Mouse (Mus musculus): ENCODE data around the gene Wbp1l.

Wbp1l gene

DNA sequence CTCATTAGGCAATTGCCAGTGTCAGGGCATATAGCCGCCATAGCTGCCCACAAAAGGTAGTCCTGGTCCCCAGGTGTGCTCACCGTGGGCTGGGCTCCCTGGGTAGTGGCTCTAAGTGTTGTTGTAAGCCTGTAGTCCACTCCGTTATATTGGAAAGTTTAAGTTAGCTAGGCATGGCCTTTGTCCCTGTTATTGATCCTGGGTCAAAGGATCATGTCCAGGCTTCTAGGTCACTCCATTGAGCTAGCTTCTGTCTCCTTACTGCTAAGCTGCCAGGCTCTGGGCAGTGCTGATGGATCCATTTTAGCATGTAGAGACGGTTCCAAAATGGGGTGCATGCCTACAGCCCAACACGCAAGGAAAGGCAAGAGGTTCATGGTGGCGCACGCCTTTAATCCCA lies 59.5 kb downstream of the Wbp1l start:
- no peak for DNase-seq (ENCODE audit: low read depth, low spot score)

DNA sequence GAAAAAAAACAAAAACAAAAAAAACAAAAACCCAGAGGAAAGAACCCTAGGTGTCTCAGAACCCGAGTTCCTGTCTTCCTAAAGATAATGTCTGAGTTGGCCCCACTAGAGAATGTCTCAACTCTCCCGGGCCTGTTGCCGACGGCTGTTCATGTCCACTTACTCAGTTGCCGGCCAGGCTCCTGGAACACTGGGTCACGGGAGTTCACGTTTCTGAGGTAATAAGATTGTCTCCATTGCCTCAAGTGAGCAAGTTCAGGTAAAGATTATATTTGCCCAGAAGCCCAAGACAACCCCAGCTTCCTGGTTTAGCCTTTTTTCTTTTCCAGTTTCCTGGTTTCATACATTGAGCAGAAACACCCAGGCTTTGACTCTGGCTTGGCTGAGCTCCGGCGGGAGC lies 60.0 kb downstream of the Wbp1l start:
- no peak for DNase-seq (ENCODE audit: low read depth, low spot score)

DNA sequence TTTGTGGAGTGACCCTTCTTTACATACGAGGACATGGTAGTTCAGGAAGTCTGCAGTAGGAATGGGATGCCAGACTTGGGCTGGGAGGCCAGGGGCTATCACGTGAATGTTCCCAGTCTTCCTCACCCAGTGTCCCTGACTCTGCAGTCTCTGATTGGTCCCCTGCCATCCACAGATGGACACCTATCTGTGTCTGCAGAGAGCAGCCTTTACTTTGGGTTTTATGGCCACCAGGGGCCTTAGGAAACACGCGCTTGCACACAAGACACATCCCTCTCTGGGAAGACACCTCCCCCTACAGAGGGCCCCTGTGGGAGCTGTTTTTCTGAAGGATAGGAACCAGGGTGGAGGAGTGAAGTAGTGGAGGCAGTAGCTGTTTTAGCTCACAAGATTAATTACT lies 62.6 kb downstream of the Wbp1l start:
- DNase-seq (ENCODE audit: low read depth, low spot score), result no peak

DNA sequence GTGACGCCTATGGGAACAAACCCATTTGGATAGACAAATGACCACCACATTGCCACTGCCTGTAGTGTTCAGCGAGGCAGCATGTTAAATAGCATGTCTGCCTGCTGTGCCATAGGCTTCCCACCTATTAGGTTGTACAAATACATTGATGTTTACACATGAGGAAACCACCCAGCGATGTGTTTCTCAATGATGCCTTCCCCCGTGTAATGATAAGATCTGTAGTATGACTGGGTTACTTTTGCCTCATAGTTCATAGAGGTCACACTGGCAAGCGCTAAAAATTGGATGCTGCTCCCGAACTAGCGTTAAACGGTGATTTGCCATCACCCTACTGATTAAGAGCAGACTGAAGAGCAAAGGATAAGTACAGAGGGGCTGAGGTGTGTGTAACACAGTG lies 63.3 kb downstream of the Wbp1l start:
- no peak for DNase-seq (ENCODE audit: low read depth, low spot score)

DNA sequence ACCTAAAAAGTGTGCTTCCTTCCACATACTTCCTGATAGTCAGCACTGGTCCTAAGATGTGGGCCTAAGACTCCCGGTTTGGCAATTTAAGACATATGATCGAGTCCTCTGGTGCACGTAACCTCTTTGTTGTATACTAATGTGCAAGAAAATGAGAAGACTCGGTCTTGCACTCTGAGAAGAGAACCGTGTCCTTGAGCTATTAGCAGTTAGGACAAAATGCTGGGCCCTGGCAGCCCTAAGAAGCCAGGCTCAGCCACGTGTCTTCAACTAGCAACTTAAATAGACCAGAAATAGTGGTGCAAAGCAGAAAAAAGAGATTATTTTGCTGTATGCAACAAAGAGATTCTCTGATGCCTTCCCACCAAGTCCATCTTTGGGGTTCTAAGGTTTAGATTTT lies 63.9 kb downstream of the Wbp1l start:
- no peak for DNase-seq (ENCODE audit: low read depth, low spot score)

DNA sequence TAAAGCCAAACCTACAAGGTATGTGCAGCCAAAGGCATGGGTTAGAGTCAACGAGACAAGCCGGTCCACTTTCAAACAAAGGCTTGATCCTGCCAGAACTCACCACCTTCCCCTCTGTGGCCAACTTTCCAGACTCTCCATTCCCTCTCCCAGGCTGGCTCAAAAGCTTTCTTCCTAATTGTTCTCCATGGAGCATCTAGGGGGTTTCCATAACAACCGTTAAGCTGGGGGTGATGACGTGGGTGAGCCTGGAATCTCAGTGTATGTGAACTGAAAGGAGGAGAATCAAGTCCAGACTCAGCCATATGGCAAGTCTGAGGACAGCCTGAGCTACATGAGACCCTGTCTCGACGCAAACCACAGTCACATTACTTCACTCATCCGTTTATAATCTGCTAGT lies 66.6 kb downstream of the Wbp1l start:
- no peak for DNase-seq (ENCODE audit: low read depth, low spot score)

DNA sequence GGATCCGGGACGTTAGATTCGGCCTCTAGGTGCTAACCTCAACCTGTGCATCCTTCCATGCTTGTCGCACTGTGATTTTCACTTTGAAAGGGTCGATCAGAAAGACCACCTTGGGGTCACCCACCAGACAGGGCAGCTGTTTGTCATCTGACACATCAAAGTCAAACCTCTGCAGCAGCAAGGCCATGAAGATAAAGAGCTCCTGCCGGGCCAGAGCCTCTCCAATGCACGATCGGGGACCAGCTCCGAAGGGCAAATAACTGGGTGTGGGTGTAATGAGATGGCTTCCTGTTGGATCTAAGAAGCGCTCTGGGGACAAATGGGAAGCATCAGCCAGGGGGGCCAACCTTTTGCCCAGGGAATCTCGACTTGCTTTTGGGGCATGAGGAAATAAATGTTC lies 68.4 kb downstream of the Wbp1l start:
- DNase-seq (ENCODE audit: low read depth, low spot score), result no peak

DNA sequence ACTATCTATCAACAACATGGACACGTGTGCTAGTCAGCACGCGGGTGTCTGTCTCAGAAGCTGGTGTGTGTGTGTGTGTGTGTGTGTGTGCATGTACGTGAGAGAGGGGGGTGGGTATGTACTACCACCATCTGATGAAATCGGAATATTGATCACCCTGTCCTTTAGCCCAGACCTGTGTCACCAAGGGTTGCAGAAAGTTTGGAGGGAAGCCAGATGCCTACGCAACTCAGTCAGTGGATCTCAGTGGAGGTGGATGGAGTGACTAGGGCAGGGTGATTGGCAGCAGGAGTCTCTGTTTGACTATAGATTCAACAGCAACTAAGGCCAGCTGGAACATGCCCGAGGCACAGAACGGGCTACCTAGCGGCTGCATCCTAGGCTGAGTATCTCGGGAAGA lies 69.4 kb downstream of the Wbp1l start:
- no peak for DNase-seq (ENCODE audit: low read depth, low spot score)

DNA sequence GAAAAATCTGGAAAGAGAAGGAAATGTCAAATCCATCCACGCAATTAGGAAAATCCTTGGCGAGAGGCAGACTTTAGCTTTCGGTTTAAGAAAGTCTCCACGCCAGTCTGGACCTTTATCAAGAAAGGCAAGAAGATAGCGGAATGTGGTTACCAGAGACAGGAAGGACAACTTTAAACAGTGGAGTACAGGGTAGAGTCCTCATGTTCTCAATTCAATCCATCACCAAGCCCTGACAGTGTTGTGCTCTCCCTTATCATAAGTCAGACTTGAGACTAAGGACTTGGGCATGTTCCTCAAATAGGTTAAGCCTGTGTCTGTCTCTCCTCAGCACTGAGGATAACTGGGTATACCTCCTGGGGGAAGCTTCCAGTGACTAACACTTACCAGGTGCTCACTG lies 70.9 kb downstream of the Wbp1l start:
- no peak for DNase-seq (ENCODE audit: low read depth, low spot score)

DNA sequence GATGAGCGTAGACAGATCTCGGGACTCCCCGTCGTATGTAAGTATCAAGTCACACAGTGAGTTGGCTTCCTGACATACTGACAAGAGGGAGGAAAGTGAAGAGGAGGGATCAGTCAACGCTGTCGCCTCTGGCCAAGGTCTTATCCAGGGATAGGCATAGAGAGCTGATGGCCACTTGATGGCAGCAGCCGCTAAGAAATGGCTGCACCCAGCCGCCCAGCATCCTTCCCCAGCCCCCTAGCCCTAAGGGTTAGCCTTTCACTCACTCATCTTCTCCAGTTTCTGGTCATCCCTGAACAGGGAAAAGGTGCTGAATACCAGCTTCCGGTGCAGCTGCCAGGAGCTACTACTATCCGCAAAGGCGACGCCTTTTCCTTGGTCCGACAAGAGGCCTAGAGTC lies 71.8 kb downstream of the Wbp1l start:
- no peak for DNase-seq (ENCODE audit: low read depth, low spot score)

DNA sequence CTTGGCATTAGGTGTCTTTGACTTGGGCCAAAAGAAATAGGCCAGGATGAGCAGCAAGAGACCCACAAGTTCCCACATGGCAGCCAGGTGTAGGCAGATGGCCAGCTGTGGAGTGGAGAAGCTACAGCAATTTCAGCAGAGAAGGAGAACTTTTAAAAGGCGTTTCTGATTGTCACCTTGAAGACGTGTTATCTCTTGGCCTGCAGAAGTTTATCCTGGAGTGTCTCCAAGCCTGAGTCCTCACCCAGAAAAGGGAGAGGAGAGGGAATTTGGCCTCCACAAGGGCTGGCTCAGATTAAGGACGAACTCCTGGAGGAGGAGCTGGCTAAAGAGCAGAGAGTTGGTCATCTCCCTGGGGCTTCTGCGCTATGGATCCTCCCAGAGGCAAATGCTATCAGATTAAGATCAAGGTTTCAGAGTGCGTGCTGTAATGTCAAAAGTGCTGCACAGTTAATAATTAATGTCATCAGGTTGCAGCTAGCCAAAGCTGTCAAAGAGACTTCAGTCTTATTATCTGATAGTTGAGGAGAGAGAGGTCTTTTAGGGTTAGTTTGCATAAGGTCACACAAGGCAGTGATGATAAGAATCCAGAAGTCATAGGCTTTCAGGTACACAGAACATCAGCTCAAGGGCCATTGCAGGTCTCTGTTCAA lies 74.0 kb downstream of the Wbp1l start, which contains the start of gene Cyp17a1:
TSS of gene Cyp17a1 (minus strand) at position 407 of the 653 bp plus-strand sequence.
- no peak for DNase-seq (ENCODE audit: low read depth, low spot score)

DNA sequence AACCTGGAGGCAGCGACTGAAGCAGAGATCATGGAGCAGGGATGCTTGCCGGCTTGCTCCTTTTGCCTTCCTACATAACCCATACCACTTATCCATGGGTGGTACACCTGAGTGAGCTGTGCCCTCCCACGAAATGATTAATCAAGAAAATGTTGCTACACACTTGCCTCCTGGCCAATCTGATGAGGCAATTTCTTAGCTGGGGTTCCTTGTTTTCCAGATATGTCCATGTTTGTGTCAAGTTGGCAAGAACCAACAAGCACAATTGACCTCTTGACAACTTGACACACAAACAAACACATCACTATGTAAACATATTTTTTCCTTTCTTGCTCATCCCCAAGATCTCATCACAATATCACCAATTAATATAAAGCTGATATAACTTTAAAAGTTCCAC lies 76.8 kb downstream of the Wbp1l start:
- no peak for DNase-seq (ENCODE audit: low read depth, low spot score)

DNA sequence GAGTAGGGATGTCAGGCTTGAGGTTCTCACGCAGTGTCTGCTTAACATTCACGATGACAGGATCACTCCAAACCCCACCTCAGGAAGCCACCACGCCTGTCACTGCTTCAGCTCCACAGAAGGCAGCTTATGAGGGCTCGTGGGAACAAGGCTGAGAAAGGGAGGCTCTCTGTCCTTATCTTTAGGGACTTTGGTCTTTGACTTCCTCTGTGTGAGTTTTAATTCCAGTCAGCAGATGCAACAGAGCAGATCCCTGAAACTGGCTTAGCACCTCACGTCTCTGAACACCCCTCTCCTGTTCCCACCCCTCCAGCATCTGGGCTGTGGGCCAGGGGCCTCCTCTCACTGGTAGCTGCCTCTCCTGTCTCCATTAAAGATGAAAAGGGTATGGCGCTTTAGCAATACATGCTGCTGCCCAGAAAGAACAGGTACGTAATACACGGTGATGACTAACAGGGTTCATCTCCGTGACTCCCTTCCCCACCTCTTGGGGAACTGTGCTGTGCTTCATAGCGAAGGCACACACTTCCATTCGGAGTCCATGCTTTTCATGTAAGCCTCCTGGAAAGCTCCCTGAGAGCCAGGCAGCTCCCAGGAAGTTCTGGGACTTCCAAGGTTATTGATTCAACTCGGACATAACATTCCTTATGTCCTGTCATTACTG lies 81.0 kb downstream of the Wbp1l start:
- DNase-seq (ENCODE audit: low read depth, low spot score), result no peak

DNA sequence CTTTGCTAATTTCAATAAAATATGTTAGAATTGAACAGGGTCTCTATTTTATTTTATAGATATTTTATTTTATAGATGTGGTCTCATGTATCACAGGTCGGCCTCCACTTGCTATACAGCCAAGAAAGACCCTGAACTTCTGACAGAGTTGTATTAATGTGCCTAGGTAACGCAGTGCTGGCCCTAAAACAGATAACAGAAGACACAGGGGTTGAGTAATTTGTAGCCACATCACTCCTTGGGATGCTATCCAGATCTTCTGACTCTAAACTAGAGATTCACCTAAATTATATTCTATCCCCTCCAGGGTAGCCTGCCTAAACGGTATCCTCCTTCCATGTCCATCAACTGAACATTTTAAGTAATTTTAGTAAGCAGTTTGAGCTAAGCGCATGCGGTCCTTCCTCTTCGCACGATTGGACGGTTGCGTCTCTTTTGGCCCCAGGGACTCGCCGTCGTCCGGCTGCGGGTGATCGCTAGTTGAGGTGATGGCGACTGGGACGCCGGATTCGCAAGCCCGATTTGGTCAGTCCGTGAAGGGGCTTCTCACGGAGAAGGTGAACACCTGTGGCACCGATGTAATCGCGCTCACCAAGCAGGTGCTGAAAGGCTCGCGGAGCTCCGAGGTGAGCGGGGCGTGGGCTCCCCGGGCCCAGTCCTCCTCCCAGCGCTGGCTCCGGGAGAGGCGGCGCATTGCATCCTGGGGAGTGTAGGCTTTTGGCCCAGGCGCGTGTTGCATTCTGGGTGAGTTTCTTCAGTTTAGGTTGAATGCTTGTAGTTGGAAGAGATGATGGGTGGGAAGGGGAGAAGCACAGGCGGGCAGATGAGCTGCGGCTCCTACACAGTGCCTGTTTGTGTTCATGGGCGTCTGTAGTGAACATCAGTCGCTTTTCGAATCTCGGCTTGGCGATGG lies 90.8 kb downstream of the Wbp1l start, which contains the start of gene Borcs7:
TSS of gene Borcs7 (plus strand) at position 447 of the 913 bp plus-strand sequence.
- DNase-seq (ENCODE audit: low read depth, low spot score), result peak; percentile 67

DNA sequence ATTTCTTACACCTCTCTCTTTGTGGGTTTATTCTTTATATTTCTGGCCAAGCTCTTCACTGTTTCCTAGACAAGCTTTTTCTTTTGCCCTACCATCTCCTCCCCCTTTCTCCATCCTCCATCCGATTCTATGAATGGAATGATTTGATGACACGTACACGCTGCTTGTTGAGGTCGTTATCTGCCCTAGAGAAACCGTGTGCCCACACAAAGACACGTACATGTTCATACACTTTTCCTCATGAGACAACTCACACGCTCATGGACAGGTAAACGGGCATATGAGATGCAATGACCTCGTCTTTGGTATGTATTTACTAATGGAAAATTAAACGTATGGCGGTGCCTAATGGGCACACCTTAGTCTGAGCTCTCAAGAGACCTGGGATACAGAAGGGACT lies 91.5 kb downstream of the Wbp1l start:
- no peak for DNase-seq (ENCODE audit: low read depth, low spot score)

DNA sequence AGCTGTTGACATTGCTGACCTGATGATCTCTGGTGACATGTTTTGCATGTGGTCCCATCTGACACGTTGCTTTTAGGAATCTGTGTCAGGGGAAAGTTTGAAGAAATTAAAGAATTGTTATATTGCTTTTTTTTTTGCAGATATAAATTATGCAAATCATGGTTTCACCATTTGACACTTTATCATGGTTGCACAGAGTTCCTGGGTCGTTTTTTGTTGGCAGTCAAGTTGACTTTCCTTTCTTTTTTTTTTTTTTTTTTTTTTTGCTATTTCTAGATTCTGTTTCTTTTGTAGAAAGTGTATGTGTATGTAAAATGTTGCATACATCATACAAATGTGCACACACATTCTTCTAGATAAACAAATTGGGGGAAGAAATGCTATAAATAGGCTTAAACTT lies 92.2 kb downstream of the Wbp1l start:
- no peak for DNase-seq (ENCODE audit: low read depth, low spot score)

DNA sequence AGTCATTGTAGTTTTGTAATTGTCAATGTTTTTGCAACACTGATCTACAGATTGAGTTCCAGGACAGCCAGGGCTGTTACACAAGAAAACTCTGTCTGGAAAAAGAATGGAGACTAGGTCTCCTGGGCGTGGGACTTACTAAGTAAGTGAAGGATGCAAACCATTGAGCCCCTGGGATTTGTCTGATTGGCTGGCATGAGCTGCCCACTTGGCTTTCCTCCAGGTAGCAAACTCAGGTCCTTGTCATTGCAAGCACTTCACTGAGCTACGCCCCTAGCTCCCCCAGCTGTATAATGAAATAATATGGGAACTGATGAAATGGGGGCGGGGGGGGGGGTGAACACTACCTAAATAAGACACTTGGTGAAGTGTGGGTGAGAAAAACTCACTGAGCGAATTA lies 94.3 kb downstream of the Wbp1l start:
- no peak for DNase-seq (ENCODE audit: low read depth, low spot score)

DNA sequence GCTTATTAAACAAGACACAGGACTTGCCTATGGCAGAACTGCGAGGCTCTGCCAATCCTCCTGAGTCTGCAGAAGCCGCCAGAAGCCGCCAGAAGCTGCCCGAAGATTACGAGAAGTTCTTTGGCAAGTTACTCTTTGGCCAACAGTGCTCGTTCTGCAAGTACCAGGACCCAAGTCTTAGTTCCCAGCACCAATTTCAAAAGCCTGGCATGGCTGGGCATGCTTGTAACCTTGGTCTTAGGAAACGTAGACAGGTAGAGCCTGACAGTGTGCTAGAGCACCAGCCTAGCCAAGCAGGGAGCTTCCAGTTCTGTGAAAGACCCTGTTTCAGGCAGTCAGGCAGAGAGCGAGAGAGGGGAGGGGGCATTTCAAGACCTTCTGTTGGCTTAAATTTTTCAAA lies 97.6 kb downstream of the Wbp1l start:
- DNase-seq (ENCODE audit: low read depth, low spot score), result no peak

DNA sequence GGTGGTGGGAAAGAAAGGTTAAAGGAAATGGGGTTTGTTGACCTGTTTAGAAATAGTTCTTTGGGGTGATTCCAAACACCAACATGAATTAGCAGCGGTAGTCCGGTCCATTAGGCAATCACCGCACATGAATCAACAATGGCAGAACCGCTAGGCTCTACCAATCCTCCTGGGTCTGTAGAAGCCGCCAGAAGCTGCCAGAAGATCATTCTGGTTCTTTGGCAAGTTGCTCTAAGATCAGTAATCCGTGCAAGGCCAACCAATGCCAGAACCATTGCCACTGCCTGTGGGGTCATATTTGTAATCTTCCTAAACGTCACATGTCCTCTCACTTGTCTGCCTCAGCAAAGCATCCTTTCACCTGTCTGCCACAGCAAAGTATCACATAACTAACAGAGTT lies 98.1 kb downstream of the Wbp1l start:
- DNase-seq (ENCODE audit: low read depth, low spot score), result no peak

DNA sequence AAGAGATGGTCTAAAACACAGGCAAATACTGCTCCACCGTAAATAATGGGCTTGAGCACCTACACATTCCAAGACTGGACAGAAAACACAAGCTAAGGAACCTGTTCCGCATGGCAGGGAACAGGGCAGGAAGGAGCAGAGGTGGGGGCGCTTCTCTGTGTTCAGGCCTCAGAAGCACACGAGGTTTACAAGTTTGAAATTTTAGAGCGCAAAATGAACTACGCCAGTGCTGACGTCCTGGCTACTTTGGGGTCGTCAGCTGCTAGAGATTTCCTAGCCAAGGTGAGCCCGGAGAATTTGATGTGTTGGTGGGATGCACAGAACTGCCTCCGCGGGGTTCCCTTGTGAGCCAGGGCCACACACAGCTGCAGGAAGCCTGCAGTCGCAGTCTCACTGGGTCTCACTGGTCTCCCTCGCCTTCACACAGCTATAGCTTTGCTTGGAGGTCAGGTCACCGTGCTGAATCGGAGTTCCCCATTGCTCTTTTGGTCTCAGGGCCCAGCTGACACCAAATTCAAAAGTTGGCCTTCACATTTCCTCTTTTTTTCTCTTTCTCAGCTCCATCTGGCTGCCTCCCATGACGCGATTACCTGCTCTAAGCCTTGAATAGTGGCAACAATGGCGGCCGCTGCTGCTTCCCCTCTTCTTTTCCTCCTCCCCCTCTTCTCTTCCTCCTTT lies 99.1 kb downstream of the Wbp1l start:
- no peak for DNase-seq (ENCODE audit: low read depth, low spot score)

DNA sequence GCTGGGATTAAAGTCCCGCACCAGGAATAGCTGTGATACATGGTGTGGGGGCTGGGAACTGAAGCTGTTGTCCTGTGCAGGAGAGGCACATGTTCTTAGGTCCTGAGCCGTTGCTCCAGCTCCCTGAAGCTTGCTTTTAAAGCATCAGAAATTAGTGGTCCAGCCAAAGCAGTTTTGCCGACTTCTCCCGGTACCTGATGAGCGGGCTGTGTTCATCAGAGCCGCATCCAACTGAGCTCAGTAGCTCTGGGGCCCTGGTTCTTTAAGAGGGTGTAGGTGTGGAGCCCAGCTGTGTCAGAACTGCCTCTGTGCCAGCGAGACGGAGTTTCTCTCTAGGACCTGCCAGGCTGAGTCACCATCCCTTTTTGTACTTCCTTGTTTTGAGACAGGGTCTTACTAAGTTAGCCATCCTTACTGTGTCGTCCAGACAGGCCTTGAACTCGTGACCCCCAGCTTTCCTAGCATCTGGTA lies 100.2 kb downstream of the Wbp1l start:
- DNase-seq (ENCODE audit: low read depth, low spot score), result no peak

DNA sequence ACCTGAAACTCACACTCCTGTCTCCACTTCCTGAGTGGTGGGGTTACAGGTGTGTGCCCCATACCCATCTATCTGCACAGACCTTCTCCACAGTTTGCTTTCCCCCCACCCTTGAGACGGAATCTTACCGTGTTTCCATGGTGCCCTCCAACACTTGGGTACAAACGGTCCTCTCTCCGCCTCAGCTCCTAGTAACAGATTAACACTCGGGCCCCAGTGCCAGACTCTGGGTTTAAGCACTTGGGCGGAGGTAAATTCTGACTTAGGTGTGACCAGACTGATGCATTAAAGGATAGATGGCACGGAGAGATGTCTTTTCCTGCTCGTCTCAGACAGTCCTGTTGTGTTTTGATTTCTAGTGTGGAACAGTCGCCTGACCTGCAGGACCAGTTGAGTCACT lies 102.3 kb downstream of the Wbp1l start:
- no peak for DNase-seq (ENCODE audit: low read depth, low spot score)
